8 mouse cellular contexts compared by ENCODE assay signal in genomic region chr5:138187661-138188306, GRCm38 (mm10). TPM values are rescaled to one million over a fixed set of nuclear protein-coding genes. Genes with fewer than 3 reads are reported as not detected.
DNase-seq lines count a peak whose midpoint lies in the region; ATAC-seq lines count a peak whose summit lies in the region.

No protein-coding gene starts in this region.

- peaks cover 23% of the 10 kb centered on the region; the same call in 1 of the 2 replicates for H3K36me3 ChIP-seq in hindbrain, embryonic 15.5 days

- no peaks in the 10 kb centered on the region for H3K27me3 ChIP-seq in hindbrain, embryonic 15.5 days

- peak; percentile 74 for ATAC-seq in activated CD4-positive, CD25-positive, alpha-beta regulatory T cell, adult 4 months
- peak; percentile 82 for ATAC-seq in hindbrain, embryonic 15.5 days (ENCODE audit: low FRiP score, low read depth)

- H3K27ac ChIP-seq in hindbrain, embryonic 15.5 days (replicated peaks): peak overlapping the region; percentile 85

- H3K4me1 ChIP-seq in hindbrain, embryonic 15.5 days (replicated peaks): peaks cover 16% of the 10 kb centered on the region

- peak; percentile 74 to 83 for DNase-seq in cerebellum, postnatal 14 days
- peak; percentile 54 to 55 for DNase-seq in frontal cortex, postnatal 14 days (ENCODE audit: low spot score in 2 of 2)
- peak; percentile 78 for DNase-seq in left cerebral cortex, adult 11 months (ENCODE audit: low spot score)
- peak; percentile 90 for DNase-seq in lung, postnatal 36 days
- peak; percentile 88 for DNase-seq in right cerebral cortex, adult 18-20 months
- peak; percentile 77 for DNase-seq in yolk sac, embryonic 10.5 days (ENCODE audit: low spot score)

- H3K4me3 ChIP-seq in hindbrain, embryonic 15.5 days: peak overlapping the region; percentile 77

- no peaks in the 10 kb centered on the region for H3K9me3 ChIP-seq in hindbrain, embryonic 15.5 days

- peak overlapping the region; percentile 62 for H3K4me2 ChIP-seq in hindbrain, embryonic 15.5 days

- WGBS in hindbrain, embryonic 15.5 days: under 1% methylated on average over 10 of the region's 10 CpGs

- H3K9ac ChIP-seq in hindbrain, embryonic 15.5 days: peak overlapping the region; percentile 87

RNA-seq across cellular contexts. Expression of gene Cnpy4, which starts 0.5 kb away (rescaled TPM):
- 10 to 100 TPM; 38.4 to 55.4 TPM for polyA plus RNA-seq in activated CD4-positive, CD25-positive, alpha-beta regulatory T cell, adult 4 months (2017; shearing (Covaris generic))
- polyA plus RNA-seq in hindbrain, embryonic 15.5 days (2015; fragmentation: Nextera tagmentation; extraction: Ambion mirVana): 26.5 and 29.6 TPM in 2 replicates

RNA-seq across cellular contexts. Expression of gene Taf6, which starts 0.5 kb away (rescaled TPM):
- 10 to 100 TPM; 54.1 to 59.3 TPM for polyA plus RNA-seq in activated CD4-positive, CD25-positive, alpha-beta regulatory T cell, adult 4 months (2017; shearing (Covaris generic))
- 75.5 and 77.7 TPM in 2 replicates for polyA plus RNA-seq in hindbrain, embryonic 15.5 days (2015; fragmentation: Nextera tagmentation; extraction: Ambion mirVana)

RNA-seq across cellular contexts. Expression of gene Mblac1, which starts 6.3 kb away (rescaled TPM):
- under 1 TPM; 0.42 to 0.51 TPM for polyA plus RNA-seq in activated CD4-positive, CD25-positive, alpha-beta regulatory T cell, adult 4 months (2017; shearing (Covaris generic))
- polyA plus RNA-seq in hindbrain, embryonic 15.5 days (2015; fragmentation: Nextera tagmentation; extraction: Ambion mirVana): 12.4 and 14.7 TPM in 2 replicates

RNA-seq across cellular contexts. Expression of gene Mcm7, which starts 15.6 kb away (rescaled TPM):
- 10 to 100 TPM; 57.5 to 61.8 TPM for polyA plus RNA-seq in activated CD4-positive, CD25-positive, alpha-beta regulatory T cell, adult 4 months (2017; shearing (Covaris generic))
- polyA plus RNA-seq in hindbrain, embryonic 15.5 days (2015; fragmentation: Nextera tagmentation; extraction: Ambion mirVana): 85.4 and 94.5 TPM in 2 replicates

RNA-seq across cellular contexts. Expression of gene Ap4m1, which starts 16.0 kb away (rescaled TPM):
- 1 to 10 TPM; 4.8 to 5.4 TPM for polyA plus RNA-seq in activated CD4-positive, CD25-positive, alpha-beta regulatory T cell, adult 4 months (2017; shearing (Covaris generic))
- 24.7 and 26.2 TPM in 2 replicates for polyA plus RNA-seq in hindbrain, embryonic 15.5 days (2015; fragmentation: Nextera tagmentation; extraction: Ambion mirVana)

Comparison
In these comparisons a context has a peak if more than half of its experiments do, and no peak if none do; other contexts are left out.
1. Peak in every context shown above with its lines: DNase-seq, ATAC-seq, H3K4me3 ChIP-seq and H3K27ac ChIP-seq.